Mouse (Mus musculus) embryonic facial prominence, embryonic 10.5 days (tissue): ENCODE measurements at regions not wholly inside any gene's neighbourhood (a gene's known extent, or its start where the extent isn't known, plus 50 kb on each side); places are given as distances from the start of the nearest gene placed in this dataset.

ENCODE experiments used
- DNase-seq: peaks from one replicate; pipeline ENCODE4 v3.0.0-alpha.2; 2017; ENCODE audit warnings: low spot score
- H3K27ac ChIP-seq: fragments of 300-500 bp; sonication (generic); replicated peaks from 2 replicates; pipeline ENCODE4 v1.5.1; 2016; ENCODE audit warnings: mild to moderate bottlenecking
- H3K27me3 ChIP-seq: fragments of 300-500 bp; sonication (generic); replicated peaks from 2 replicates; pipeline ENCODE4 v1.6.1; 2016; ENCODE audit warnings: low read depth, mild to moderate bottlenecking; ENCODE audit not compliant: poor library complexity, severe bottlenecking
- H3K36me3 ChIP-seq: fragments of 300-500 bp; sonication (generic); replicated peaks from 2 replicates; pipeline ENCODE4 v1.6.1; 2016; ENCODE audit warnings: mild to moderate bottlenecking, moderate library complexity
- H3K4me1 ChIP-seq: fragments of 300-500 bp; sonication (generic); 2 replicates; pipeline ENCODE4 v1.6.1; 2016
- H3K4me3 ChIP-seq: fragments of 300-500 bp; sonication (generic); 2 replicates; pipeline ENCODE4 v1.5.1; 2016; ENCODE audit warnings: mild to moderate bottlenecking, moderate library complexity
- H3K9me3 ChIP-seq: fragments of 300-500 bp; sonication (generic); 2 replicates; pipeline ENCODE4 v1.6.1; 2016; ENCODE audit warnings: mild to moderate bottlenecking
- WGBS: fragments of 180-500 bp; shearing (Covaris S2); methylation state at CpG from one replicate; pipeline ENCODE4 v1.1.7; 2016; 5-methylcytosine and 5-hydroxymethylcytosine counted together

GRCm38 (mm10) chr8:8361941-8362537 lies 299.0 kb downstream of the Efnb2 start:
- no peaks in the 10 kb centered on the region for H3K9me3 ChIP-seq
- H3K27me3 ChIP-seq = no peaks in the 10 kb centered on the region
- no peak overlapping the region for H3K4me3 ChIP-seq
- H3K27ac ChIP-seq = no peak overlapping the region
- no peaks in the 10 kb centered on the region for H3K36me3 ChIP-seq
- H3K4me1 ChIP-seq = peaks cover 3% of the 10 kb centered on the region; the same call in 1 of the 2 replicates
- no peak for DNase-seq
- WGBS = 80% methylated on average over 7 of the region's 7 CpGs

- Histone ChIP-seq H3K36me3 (no peaks in the 10 kb centered on the region), H3K4me1 (no peaks in the 10 kb centered on the region), H3K9me3 (no peaks in the 10 kb centered on the region), H3K4me3 (no peak overlapping the region), H3K27me3 (no peaks in the 10 kb centered on the region), H3K27ac (no peak overlapping the region)
- DNase-seq = no peak
Observed at GRCm38 (mm10) chr8:8360586-8360985, 300.5 kb downstream of the Efnb2 start.

GRCm38 (mm10) chr8:8354977-8355376 lies 306.1 kb downstream of the Efnb2 start:
- WGBS = 91% methylated on average over 4 of the region's 4 CpGs
- H3K4me1 ChIP-seq = no peaks in the 10 kb centered on the region
- no peaks in the 10 kb centered on the region for H3K27me3 ChIP-seq
- no peaks in the 10 kb centered on the region for H3K36me3 ChIP-seq
- no peaks in the 10 kb centered on the region for H3K9me3 ChIP-seq
- no peak for DNase-seq
- no peak overlapping the region for H3K27ac ChIP-seq
- no peak overlapping the region for H3K4me3 ChIP-seq

- 62% methylated on average over 2 of the region's 2 CpGs for WGBS
Observed at GRCm38 (mm10) chr8:8344661-8345060, 316.4 kb downstream of the Efnb2 start.

GRCm38 (mm10) chr8:8335256-8335972 lies 325.6 kb downstream of the Efnb2 start:
- Histone ChIP-seq H3K4me1 (peaks cover 8% of the 10 kb centered on the region; the same call in 1 of the 2 replicates), H3K27me3 (no peaks in the 10 kb centered on the region), H3K4me3 (no peak overlapping the region), H3K27ac (no peak overlapping the region), H3K36me3 (no peaks in the 10 kb centered on the region), H3K9me3 (no peaks in the 10 kb centered on the region)
- no peak for DNase-seq
- 84% methylated on average over 19 of the region's 19 CpGs for WGBS

More at GRCm38 (mm10) chr8:8344661-8345060, 316.4 kb downstream of the Efnb2 start:
- H3K4me1 ChIP-seq = no peaks in the 10 kb centered on the region
- no peaks in the 10 kb centered on the region for H3K36me3 ChIP-seq
- no peak overlapping the region for H3K4me3 ChIP-seq
- no peak for DNase-seq
- no peaks in the 10 kb centered on the region for H3K27me3 ChIP-seq
- no peaks in the 10 kb centered on the region for H3K9me3 ChIP-seq
- no peak overlapping the region for H3K27ac ChIP-seq

GRCm38 (mm10) chr8:8334515-8334914 lies 326.5 kb downstream of the Efnb2 start:
- H3K27me3 ChIP-seq = no peaks in the 10 kb centered on the region
- no peak overlapping the region; the same call in 1 of the 2 replicates for H3K27ac ChIP-seq
- no peak for DNase-seq
- WGBS = 74% methylated on average over 7 of the region's 7 CpGs
- H3K9me3 ChIP-seq = no peaks in the 10 kb centered on the region
- H3K36me3 ChIP-seq = no peaks in the 10 kb centered on the region
- H3K4me3 ChIP-seq = no peak overlapping the region
- peaks cover 8% of the 10 kb centered on the region; the same call in 1 of the 2 replicates for H3K4me1 ChIP-seq

- Histone ChIP-seq H3K27ac (no peak overlapping the region), H3K4me3 (no peak overlapping the region), H3K9me3 (no peaks in the 10 kb centered on the region), H3K27me3 (no peaks in the 10 kb centered on the region), H3K36me3 (no peaks in the 10 kb centered on the region), H3K4me1 (peaks cover 22% of the 10 kb centered on the region)
- WGBS = 57% methylated on average over 7 of the region's 7 CpGs
- no peak for DNase-seq
Observed at GRCm38 (mm10) chr8:8331249-8331648, 329.8 kb downstream of the Efnb2 start.

- Histone ChIP-seq H3K4me1 (peaks cover 29% of the 10 kb centered on the region), H3K4me3 (no peak overlapping the region), H3K9me3 (no peaks in the 10 kb centered on the region), H3K36me3 (no peaks in the 10 kb centered on the region), H3K27ac (no peak overlapping the region), H3K27me3 (no peaks in the 10 kb centered on the region)
- WGBS = 52% methylated on average over 7 of the region's 7 CpGs
- no peak for DNase-seq
Observed at GRCm38 (mm10) chr8:8328010-8328666, 332.9 kb downstream of the Efnb2 start.

- Histone ChIP-seq H3K9me3 (no peaks in the 10 kb centered on the region), H3K4me3 (no peak overlapping the region), H3K27ac (peak overlapping the region; percentile 48; the same call in 1 of the 2 replicates), H3K27me3 (no peaks in the 10 kb centered on the region), H3K4me1 (peaks cover 29% of the 10 kb centered on the region), H3K36me3 (no peaks in the 10 kb centered on the region)
- DNase-seq = no peak
- WGBS = 68% methylated on average over 16 of the region's 16 CpGs
Observed at GRCm38 (mm10) chr8:8326066-8326834, 334.8 kb downstream of the Efnb2 start.

- Histone ChIP-seq H3K4me1 (peaks cover 26% of the 10 kb centered on the region; the same call in 1 of the 2 replicates), H3K9me3 (no peaks in the 10 kb centered on the region), H3K27me3 (no peaks in the 10 kb centered on the region), H3K36me3 (no peaks in the 10 kb centered on the region), H3K4me3 (no peak overlapping the region), H3K27ac (no peak overlapping the region)
- no peak for DNase-seq
- WGBS = 62% methylated on average over 4 of the region's 4 CpGs
Observed at GRCm38 (mm10) chr8:8325420-8325819, 335.6 kb downstream of the Efnb2 start.

- DNase-seq = no peak
- no peaks in the 10 kb centered on the region for H3K9me3 ChIP-seq
- no peaks in the 10 kb centered on the region for H3K36me3 ChIP-seq
- no peak overlapping the region for H3K27ac ChIP-seq
- 76% methylated on average over 5 of the region's 5 CpGs for WGBS
- H3K27me3 ChIP-seq = no peaks in the 10 kb centered on the region
- H3K4me1 ChIP-seq = peaks cover 26% of the 10 kb centered on the region; the same call in 1 of the 2 replicates
- H3K4me3 ChIP-seq = no peak overlapping the region
Observed at GRCm38 (mm10) chr8:8324520-8324919, 336.5 kb downstream of the Efnb2 start.

- DNase-seq = no peak
- Histone ChIP-seq H3K27ac (no peak overlapping the region), H3K36me3 (no peaks in the 10 kb centered on the region), H3K27me3 (no peaks in the 10 kb centered on the region), H3K9me3 (no peaks in the 10 kb centered on the region), H3K4me3 (no peak overlapping the region), H3K4me1 (peaks cover 10% of the 10 kb centered on the region; the same call in 1 of the 2 replicates)
- whole genome bisulfite sequencing = 67% methylated on average over 7 of the region's 7 CpGs
Observed at GRCm38 (mm10) chr8:8308253-8308652, 352.8 kb downstream of the Efnb2 start.
